Mouse (Mus musculus): ENCODE measurements at regions not wholly inside any gene's neighbourhood (a gene's known extent, or its start where the extent isn't known, plus 50 kb on each side); places are given as distances from the start of the nearest gene placed in this dataset.

DNA sequence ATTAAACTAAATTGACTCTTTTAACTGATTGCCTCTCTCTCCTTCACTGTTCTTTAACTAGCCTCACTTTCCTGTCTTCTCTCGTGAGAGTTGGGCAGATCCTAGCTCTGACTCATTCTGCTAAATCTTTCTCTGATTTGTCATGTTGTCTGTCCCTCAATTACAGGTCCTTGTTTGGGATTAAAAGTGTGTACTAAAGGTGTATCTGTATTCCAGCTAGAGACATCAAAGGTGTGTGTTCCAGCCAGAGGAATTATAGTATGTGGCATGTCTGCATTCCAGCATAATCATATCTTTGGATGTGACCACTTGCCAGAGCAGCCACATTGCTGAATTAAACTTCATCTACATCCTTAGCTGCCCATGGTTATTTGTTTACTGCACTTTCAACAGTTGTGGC lies 167.5 kb upstream of the Fam83b start:
- WGBS: 50% methylated on average over 1 of the region's 1 CpGs
- Histone ChIP-seq H3K27ac (ENCODE audit: insufficient read depth, low read depth, low read length) (no peak overlapping the region), H3K27me3 (replicated peaks; ENCODE audit: control insufficient read depth, insufficient read depth, low read length) (no peaks in the 10 kb centered on the region), H3K36me3 (ENCODE audit: control insufficient read depth, insufficient read depth, low read length) (no peaks in the 10 kb centered on the region), H3K4me1 (ENCODE audit: control insufficient read depth, insufficient read depth, low read length) (no peaks in the 10 kb centered on the region), H3K4me3 (ENCODE audit: insufficient read depth, low read depth, low read length) (no peak overlapping the region)
- TF ChIP-seq POLR2A (IDR thresholded peaks at IDR 0.05; ENCODE audit: low read depth, low read length): no peak
- no peak for TF ChIP-seq CTCF (conservative IDR thresholded peaks at IDR 0.05; ENCODE audit: insufficient read depth, insufficient read length, low read depth, low read length)
- no peak for DNase-seq

DNA sequence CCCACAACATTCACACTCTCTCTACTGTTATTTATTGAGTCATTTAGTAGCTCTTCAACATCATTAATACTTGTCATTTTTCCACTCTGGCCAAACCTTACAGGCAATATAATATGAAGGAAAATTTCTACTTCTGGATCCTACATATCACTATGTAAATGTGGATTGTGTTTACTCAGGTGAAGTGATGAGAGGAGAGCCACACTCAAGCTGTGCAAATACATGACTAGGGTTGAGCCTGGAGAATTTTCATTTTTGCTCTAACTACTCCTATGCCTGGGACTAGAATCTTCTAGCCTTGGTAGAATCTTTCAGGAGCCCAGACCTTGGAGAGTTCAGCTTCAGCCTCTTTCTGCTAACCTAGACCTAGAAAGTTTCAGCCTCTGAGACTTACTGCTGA lies 166.9 kb upstream of the Fam83b start:
- no peak for DNase-seq

DNA sequence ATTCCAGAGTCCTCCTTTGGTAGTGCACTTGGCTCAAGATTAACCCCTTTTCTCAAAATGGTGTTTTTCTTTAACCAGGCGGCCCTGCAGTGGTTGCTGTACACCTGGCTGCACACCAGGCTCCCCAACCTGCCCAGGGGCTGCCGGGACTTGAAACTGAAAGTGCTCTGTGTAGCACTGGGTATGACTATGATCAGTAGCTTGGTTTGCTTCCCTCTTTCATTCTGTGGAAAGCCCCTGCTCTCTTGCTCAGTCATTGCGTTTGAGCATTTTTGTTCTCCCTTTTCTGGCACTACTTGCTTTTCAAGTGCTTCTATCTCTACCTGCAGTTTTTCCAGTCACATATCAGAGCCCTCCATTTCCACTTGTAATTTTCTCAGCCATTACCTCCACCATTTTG lies 156.0 kb upstream of the Fam83b start:
- no peaks in the 10 kb centered on the region for H3K27me3 ChIP-seq (replicated peaks; ENCODE audit: control insufficient read depth, insufficient read depth, low read length)
- no peak for DNase-seq
- H3K27ac ChIP-seq (ENCODE audit: insufficient read depth, low read depth, low read length): no peak overlapping the region
- WGBS: 62% methylated on average over 3 of the region's 3 CpGs
- H3K36me3 ChIP-seq (ENCODE audit: control insufficient read depth, insufficient read depth, low read length): no peaks in the 10 kb centered on the region
- no peak overlapping the region for H3K4me3 ChIP-seq (ENCODE audit: insufficient read depth, low read depth, low read length)
- no peaks in the 10 kb centered on the region for H3K4me1 ChIP-seq (ENCODE audit: control insufficient read depth, insufficient read depth, low read length)
- TF ChIP-seq CTCF (conservative IDR thresholded peaks at IDR 0.05; ENCODE audit: insufficient read depth, insufficient read length, low read depth, low read length): no peak
- TF ChIP-seq POLR2A (IDR thresholded peaks at IDR 0.05; ENCODE audit: low read depth, low read length): no peak

More for the DNA sequence above, 166.9 kb upstream of the Fam83b start:
- no peak overlapping the region for H3K27ac ChIP-seq (ENCODE audit: insufficient read depth, low read depth, low read length)
- H3K27me3 ChIP-seq (replicated peaks; ENCODE audit: control insufficient read depth, insufficient read depth, low read length): no peaks in the 10 kb centered on the region
- H3K4me3 ChIP-seq (ENCODE audit: insufficient read depth, low read depth, low read length): no peak overlapping the region
- TF ChIP-seq POLR2A (IDR thresholded peaks at IDR 0.05; ENCODE audit: low read depth, low read length) (no peak), CTCF (conservative IDR thresholded peaks at IDR 0.05; ENCODE audit: insufficient read depth, insufficient read length, low read depth, low read length) (no peak)
- no peaks in the 10 kb centered on the region for H3K36me3 ChIP-seq (ENCODE audit: control insufficient read depth, insufficient read depth, low read length)
- no peaks in the 10 kb centered on the region for H3K4me1 ChIP-seq (ENCODE audit: control insufficient read depth, insufficient read depth, low read length)

- no peak for DNase-seq
- H3K27me3 ChIP-seq (replicated peaks; ENCODE audit: control insufficient read depth, insufficient read depth, low read length): no peaks in the 10 kb centered on the region
- no peaks in the 10 kb centered on the region for H3K36me3 ChIP-seq (ENCODE audit: control insufficient read depth, insufficient read depth, low read length)
- WGBS: 79% methylated on average over 1 of the region's 1 CpGs
- no peaks in the 10 kb centered on the region for H3K4me1 ChIP-seq (ENCODE audit: control insufficient read depth, insufficient read depth, low read length)
- H3K27ac ChIP-seq (ENCODE audit: insufficient read depth, low read depth, low read length): no peak overlapping the region
- H3K4me3 ChIP-seq (ENCODE audit: insufficient read depth, low read depth, low read length): no peak overlapping the region
- TF ChIP-seq CTCF (conservative IDR thresholded peaks at IDR 0.05; ENCODE audit: insufficient read depth, insufficient read length, low read depth, low read length) (0 out of 2 replicates have a peak, but pooled peaks have one; percentile 7), POLR2A (IDR thresholded peaks at IDR 0.05; ENCODE audit: low read depth, low read length) (no peak)
Measured at GRCm38 (mm10) chr9:76715852-76716251, 148.9 kb upstream of the Fam83b start.

- Histone ChIP-seq H3K36me3 (ENCODE audit: control insufficient read depth, insufficient read depth, low read length) (no peaks in the 10 kb centered on the region), H3K4me1 (ENCODE audit: control insufficient read depth, insufficient read depth, low read length) (no peaks in the 10 kb centered on the region), H3K27me3 (replicated peaks; ENCODE audit: control insufficient read depth, insufficient read depth, low read length) (no peaks in the 10 kb centered on the region), H3K4me3 (ENCODE audit: insufficient read depth, low read depth, low read length) (no peak overlapping the region), H3K27ac (ENCODE audit: insufficient read depth, low read depth, low read length) (no peak overlapping the region)
- WGBS: 17% methylated on average over 1 of the region's 1 CpGs
- DNase-seq: no peak
- TF ChIP-seq CTCF (conservative IDR thresholded peaks at IDR 0.05; ENCODE audit: insufficient read depth, insufficient read length, low read depth, low read length) (no peak), POLR2A (IDR thresholded peaks at IDR 0.05; ENCODE audit: low read depth, low read length) (no peak)
Measured at GRCm38 (mm10) chr9:76706451-76706850, 139.5 kb upstream of the Fam83b start.

GRCm38 (mm10) chr9:76705786-76706185 lies 138.9 kb upstream of the Fam83b start:
- WGBS: 79% methylated on average over 5 of the region's 5 CpGs
- Histone ChIP-seq H3K27ac (ENCODE audit: insufficient read depth, low read depth, low read length) (no peak overlapping the region), H3K27me3 (replicated peaks; ENCODE audit: control insufficient read depth, insufficient read depth, low read length) (no peaks in the 10 kb centered on the region), H3K36me3 (ENCODE audit: control insufficient read depth, insufficient read depth, low read length) (no peaks in the 10 kb centered on the region), H3K4me1 (ENCODE audit: control insufficient read depth, insufficient read depth, low read length) (no peaks in the 10 kb centered on the region), H3K4me3 (ENCODE audit: insufficient read depth, low read depth, low read length) (no peak overlapping the region)
- TF ChIP-seq CTCF (conservative IDR thresholded peaks at IDR 0.05; ENCODE audit: insufficient read depth, insufficient read length, low read depth, low read length): no peak
- no peak for TF ChIP-seq POLR2A (IDR thresholded peaks at IDR 0.05; ENCODE audit: low read depth, low read length)
- no peak for DNase-seq

DNA sequence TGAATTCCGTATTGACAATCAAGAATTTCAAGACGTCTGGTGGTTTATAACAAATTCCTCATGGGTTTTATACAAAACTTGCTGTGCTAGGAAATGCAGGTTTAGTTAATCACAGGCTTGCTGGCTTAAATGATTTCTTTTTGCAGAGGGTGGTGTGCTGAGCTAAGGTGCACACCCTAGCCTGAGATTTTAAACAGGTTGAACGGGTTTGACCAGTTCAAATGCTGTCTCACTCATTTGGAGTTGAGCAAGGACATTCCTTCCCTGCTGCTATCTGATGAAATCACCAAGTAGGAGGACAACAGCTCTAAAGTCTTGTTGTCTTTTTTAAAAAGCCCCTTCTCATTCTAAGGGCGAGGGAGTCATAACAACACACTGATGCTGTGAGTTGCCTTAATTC lies 128.6 kb upstream of the Fam83b start:
- peak; percentile 49 for DNase-seq
- Histone ChIP-seq H3K27me3 (replicated peaks; ENCODE audit: control insufficient read depth, insufficient read depth, low read length) (no peaks in the 10 kb centered on the region), H3K36me3 (ENCODE audit: control insufficient read depth, insufficient read depth, low read length) (no peaks in the 10 kb centered on the region), H3K4me3 (ENCODE audit: insufficient read depth, low read depth, low read length) (no peak overlapping the region), H3K4me1 (ENCODE audit: control insufficient read depth, insufficient read depth, low read length) (no peaks in the 10 kb centered on the region; the same call in 1 of the 2 replicates), H3K27ac (ENCODE audit: insufficient read depth, low read depth, low read length) (peak overlapping the region; percentile 22; the same call in 1 of the 2 replicates)
- WGBS: 57% methylated on average over 4 of the region's 4 CpGs
- TF ChIP-seq CTCF (conservative IDR thresholded peaks at IDR 0.05; ENCODE audit: insufficient read depth, insufficient read length, low read depth, low read length): no peak
- TF ChIP-seq POLR2A (IDR thresholded peaks at IDR 0.05; ENCODE audit: low read depth, low read length): no peak

- DNase-seq: no peak
- no peak for TF ChIP-seq CTCF (conservative IDR thresholded peaks at IDR 0.05; ENCODE audit: insufficient read depth, insufficient read length, low read depth, low read length)
- no peak for TF ChIP-seq POLR2A (IDR thresholded peaks at IDR 0.05; ENCODE audit: low read depth, low read length)
- Histone ChIP-seq H3K4me3 (ENCODE audit: insufficient read depth, low read depth, low read length) (no peak overlapping the region), H3K27me3 (replicated peaks; ENCODE audit: control insufficient read depth, insufficient read depth, low read length) (no peaks in the 10 kb centered on the region), H3K27ac (ENCODE audit: insufficient read depth, low read depth, low read length) (no peak overlapping the region), H3K4me1 (ENCODE audit: control insufficient read depth, insufficient read depth, low read length) (no peaks in the 10 kb centered on the region; the same call in 1 of the 2 replicates), H3K36me3 (ENCODE audit: control insufficient read depth, insufficient read depth, low read length) (no peaks in the 10 kb centered on the region)
- 65% methylated on average over 4 of the region's 4 CpGs for WGBS
Measured at GRCm38 (mm10) chr9:76692976-76693375, 126.1 kb upstream of the Fam83b start.

Measured in kidney, adult 2 months (tissue).